Mouse (Mus musculus) gastrocnemius, adult 8-10 months (tissue): Measurements from ENCODE around the gene Trim45. TPM values are rescaled to one million over a fixed set of nuclear protein-coding genes. Genes with fewer than 3 reads are reported as not detected.

Experiments used
- DNase-seq, 2 experiments: peaks; one replicate each; pipeline ENCODE4 v3.0.0; 2022; ENCODE audit warnings: low spot score in 2 of 2
- total RNA-seq, 4 experiments: library from RNA; stranded (reverse); gene quantifications; 2 replicates each; pipeline ENCODE4 v1.2.4; 2022

The Trim45 gene
- total RNA-seq, 4 experiments from 2014 or later = 4.5 to 6.4 (median 5.7) TPM

DNA sequence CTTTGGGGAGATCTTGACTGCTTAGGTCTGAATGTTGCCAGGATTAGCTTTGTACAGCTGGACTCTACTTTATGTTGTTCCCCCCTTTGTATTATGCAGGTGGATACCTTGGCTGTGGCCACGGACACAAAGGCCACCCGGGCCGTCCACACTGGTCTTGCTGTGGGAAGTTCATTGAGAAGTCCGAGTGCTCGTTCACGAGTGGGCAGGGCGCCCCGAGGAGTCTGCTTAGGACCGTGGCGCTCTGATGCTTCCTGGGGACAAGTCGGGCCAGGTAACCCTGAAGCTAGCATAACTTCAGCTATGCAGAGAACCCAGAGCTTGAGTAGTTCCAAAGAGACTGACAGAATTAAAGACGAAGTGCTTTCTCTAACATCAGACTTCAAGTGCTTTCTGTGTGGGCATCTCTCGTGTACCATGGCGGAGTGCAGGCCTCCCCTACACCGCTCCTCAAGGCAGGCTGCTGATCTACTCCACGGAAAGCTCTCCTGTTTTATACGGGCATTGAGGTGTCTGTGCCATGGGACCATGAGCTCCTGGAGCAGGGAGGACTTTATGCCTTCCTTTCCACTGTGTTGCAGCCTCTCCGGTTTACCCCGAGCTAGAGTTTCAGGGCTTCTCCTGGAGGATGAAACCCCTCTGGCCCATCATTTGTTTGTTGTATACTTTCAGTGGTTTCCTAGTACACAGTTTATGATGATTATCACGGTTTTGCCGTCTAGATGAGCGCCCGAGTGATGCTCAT, 9.5 kb downstream of the Trim45 start:
- no peak for DNase-seq

DNA sequence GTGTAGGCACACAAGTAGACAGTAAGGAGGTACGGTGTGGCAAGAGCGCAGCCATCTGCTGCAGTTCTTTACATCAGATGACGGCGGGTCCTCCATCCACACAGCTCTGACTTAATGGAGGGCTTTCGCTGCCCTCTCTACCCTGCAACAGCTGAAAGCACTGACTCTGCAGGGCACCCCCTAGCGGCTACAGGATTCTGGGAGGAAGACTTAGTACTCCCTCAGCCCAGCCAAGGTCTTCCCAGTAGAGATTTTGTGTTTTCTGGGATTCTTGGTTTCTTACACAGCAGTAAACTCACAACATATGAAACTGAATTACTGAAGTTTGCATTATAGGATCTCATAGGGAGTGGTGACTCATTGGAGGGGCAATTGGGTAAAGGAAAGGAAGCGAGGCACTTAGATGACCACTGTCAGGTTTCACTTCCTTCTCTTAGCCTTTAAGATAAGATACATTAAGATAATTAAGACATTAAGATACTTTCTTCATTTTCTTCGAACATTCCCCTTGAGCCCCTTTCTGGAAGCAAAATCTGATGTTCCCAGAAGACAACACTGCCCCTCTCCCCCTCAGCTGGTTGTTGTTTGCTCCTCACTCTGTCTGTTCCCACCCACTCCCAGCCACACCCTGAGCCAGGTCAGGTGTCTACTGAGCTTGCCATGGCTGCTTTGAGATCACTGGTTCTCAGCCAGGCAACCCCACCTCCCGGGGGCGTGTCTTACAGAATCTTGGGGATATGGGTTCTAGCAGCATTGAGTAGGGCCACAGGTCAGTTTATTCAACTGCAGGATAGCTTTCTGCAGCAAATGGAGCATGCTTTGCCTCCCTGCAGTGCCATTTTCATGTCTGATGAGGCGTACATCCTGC, 10.3 kb downstream of the Trim45 start:
- DNase-seq = no peak

DNA sequence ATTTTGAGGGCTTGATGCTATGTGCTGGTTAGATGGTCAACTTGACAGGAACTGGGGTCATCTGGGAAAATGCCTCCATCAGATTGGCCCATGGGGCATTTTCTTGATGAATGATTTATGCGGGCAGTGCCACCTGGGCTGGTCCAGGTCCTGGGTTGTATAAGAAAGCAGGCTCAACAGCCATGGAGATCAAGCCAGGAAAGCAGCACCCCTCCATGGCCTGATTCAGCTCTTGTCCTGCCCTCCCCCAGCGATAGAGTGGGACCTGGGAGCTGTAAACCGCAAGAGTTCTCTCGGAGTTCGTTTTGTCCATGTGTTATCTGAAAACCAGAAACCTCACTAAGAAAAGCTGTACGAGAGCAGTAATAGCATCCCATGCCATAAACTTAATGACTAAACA, 13.5 kb downstream of the Trim45 start:
- no peak for DNase-seq

DNA sequence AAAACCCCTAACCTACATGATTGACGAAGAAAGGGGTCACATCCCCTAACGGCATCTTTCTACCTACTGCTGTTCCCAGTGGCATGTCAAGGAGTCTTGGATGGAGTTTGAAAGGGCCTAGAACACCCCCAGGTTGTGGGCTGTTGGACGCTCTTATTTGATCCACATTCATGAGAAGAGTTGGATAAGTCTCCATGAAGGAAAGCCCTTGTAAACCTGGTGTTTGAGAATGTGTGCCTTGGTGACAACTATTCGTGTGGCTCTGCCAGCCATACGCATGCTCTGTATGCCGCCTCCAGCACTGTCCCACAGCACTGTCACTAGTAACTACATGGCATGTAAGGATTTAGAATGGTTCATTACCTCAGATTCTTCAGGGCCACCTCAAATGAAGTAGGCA, 14.2 kb downstream of the Trim45 start:
- no peak for DNase-seq

DNA sequence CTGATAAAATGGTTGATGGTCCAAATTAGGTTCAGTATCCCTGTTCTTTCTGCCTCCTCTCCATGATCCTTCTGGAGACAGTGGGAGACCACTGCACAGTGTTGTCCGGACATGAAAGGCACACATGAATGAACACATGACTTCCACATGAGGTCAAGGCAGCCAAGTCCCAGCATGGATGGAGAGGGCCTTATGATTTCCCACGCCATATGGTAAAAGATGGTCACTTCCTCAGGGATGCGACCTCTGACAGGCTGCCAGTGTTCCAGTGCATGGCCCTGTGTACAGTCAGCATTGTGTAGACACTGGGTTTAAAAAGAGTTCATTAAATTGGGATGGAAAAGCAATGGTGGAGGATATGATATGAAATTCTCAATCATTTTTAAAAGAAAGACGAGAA, 16.2 kb downstream of the Trim45 start:
- no peak for DNase-seq

DNA sequence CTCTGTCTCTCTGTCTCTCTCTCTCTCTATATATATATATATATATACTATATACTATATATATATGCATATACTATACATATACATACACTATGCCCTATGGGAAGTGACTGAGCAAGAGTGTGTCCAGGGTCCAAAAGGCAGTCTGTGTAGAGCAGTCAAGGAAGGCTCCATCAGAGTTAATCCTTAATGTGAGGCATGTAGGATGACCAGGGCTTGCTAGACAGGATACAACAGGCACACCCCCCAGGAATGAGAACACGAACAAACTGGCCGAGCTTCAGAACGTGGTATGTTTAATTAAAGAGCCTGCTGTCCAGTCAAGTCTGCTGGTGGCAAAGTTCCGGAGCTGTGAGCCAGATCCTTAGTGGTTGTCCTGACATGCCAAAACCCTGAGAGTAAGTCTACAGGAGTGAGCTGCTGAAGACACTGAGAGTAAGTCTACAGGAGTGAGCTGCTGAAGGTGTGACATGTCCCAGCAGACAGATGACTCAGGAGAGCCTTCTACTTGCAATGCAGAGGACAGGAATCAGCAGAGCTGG, 18.6 kb downstream of the Trim45 start:
- no peak for DNase-seq

DNA sequence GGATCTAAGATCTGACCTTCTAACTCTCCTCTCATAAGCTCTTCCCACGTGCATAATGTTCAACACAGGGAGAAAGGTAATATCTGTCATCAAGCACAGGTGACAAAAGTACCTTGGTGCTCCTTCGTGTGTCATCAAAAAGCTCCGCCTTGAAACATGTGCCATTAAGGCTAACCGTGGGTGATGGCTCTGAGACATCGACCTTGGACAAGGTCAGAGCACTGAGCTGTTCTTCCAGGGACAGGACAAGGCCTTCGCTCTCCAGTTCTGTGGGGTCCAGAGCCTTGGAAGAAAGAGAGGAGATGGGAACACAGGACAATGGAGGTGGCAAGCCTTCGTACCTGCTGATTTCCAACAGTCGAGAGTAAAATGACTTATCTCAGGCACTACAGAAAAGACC, 25.3 kb downstream of the Trim45 start:
- DNase-seq = no peak

DNA sequence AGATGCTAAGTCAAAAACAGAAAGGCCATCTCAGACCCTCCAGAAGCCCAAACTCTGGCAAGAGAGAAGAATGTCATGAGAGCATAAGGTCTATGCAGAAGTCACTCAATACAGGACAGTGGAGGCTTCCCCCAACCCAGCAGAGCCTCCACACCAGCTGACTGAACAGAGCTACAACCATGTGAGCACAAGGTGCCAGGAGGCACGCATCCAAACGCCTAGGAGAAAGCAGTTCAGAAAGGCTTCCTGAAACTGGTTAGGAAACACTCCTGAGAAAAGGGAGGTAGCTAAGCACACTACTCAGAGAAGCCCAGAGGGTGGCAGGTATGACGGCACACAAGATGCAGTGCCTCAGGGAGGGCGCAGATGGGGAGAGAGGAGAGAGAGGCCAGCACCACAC, 29.5 kb downstream of the Trim45 start:
- no peak for DNase-seq

DNA sequence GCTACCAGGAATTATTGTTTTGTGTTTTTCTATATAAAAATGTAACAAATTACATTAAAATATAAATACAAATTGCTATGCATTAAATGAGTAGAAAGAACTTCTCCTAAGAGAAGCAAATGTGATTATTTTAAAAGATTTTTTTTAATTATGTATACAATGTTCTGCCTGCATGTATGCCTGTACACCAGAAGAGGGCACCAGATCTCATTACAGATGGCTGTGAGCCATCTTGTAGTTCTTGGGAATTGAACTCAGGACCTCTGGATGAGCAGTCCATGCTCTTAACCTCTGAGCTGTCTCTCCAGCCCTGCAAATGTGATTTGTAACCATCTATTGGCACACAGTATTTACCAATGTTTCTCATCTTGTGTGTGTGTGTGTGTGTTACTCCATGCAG, 32.6 kb downstream of the Trim45 start:
- DNase-seq = no peak

DNA sequence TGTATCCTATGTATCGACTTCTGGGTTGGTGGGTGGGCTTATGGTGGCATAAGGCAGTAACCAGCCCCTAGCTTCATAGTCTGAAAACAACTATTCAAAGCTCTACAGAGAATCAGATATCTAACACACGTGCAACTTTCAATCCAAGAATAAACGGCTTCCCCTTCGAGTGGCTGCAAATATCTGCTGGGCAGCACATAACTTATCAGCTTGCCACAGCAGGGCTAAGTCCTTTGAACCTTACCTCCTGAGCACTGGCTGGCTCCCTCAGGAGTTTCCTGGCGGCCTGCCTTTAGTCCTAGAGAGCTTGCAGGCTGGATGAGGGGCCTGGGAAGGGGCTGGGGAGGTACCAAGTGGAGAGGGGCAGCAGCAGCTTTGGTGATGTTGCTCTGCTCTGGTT, 39.0 kb downstream of the Trim45 start:
- DNase-seq = no peak

DNA sequence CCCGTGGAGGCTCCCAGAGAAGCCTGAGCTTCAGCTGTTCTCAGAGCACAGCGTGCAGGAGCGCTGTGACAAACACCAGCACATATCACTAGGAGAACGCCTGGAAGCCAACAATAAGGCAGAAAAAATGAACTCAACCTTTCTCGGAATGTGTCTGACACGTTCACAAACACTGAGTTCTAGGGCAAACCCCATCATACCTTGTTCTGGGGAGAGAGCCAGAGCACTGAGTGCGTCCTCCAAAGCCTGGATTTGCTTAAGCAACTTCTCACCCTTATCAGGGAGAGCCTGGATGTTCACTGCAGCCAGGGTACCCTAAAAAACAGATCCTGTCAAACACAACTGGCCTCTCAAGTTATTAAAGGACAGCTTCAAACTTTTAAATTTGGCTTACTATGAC, 39.5 kb downstream of the Trim45 start:
- DNase-seq = no peak

DNA sequence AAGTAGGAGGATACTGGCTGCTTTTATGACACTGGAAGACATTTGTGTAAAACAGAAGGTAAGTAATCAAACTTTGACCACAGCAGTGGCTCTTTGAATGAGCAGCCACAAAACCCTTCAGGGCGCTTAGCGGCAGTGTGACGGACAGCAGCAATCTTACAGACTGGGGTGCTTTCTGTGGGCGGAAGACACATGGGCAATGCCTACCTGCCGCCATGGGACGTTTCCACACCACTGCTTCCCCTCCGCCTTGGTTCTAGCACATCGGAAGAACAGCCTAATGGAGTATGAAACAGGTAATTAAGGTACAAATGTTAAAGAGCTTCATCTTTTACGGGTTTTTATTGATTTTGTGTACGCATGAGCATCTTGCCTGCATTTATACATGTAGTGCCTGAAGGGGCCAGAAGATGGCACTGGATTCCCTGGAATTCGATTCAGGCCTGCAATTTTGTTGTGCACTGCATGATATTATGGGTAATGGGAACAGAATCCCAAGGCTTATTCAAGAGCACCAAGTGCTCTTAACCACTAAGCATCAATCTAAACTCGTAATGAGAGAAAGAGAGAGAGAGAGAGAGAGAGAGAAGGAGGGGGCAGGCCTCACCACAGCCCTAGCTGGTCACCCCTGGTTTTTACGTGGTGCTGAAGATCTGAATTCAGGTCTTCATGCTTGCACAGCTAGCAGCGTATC, 42.0 kb downstream of the Trim45 start:
- DNase-seq = no peak

DNA sequence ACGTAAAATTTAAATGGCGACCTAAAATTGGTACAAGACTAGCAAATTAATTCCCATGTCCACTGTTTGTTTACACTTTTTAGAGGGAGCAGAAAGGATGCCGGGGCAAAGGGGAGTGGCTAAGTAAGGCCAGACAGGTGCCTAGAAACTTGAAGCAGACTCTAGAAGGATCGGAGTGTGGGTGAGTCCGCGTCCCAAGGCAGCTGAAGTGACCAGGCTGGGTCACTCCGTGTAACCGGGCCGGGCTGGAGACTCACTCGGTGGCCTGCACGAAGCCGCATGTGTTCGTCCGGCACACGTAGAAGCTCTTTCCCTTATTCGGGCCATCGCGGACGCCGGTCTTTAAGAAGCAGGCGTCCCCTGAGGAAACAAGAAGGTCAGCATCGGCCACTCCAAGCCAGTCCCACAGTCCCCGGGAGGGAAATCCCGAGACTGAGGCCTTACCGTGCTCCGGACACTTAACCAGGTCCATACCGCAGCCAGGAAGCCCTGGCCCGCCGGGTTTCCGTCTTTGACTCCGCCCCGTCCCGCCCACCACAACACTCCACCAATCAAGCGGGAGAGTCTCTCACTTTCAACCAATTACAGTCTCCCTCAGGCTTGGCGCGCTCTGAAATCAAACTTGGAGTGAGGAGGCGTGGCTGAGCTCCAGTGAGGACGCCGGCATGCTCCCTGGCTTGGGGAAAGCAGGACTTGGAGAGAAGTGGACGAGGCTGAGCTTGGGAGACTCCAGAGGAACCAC, 47.3 kb downstream of the Trim45 start, which contains the start of gene Ttf2:
TSS of gene Ttf2 (minus strand) at position 488 of the 742 bp plus-strand sequence.
- peak; percentile 88 for DNase-seq

DNA sequence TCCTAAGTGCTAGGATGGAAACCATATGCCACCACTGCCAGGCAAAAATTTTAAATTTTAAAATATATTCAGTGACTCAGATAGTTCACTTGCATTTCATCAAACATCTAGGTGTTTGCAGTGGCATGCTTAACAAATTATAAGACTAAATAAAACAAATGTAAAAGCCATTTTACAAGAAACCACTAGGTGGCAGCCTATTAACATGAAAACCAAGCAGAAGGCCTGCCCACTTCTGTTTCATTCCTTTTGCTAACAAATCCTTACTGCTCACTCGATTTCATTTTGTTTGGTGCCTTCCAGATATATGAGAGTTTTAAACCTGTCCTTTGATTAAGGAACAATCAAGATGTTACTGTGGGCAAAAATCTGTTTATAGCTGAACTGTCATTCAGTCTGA, 51.9 kb downstream of the Trim45 start:
- DNase-seq = no peak

DNA sequence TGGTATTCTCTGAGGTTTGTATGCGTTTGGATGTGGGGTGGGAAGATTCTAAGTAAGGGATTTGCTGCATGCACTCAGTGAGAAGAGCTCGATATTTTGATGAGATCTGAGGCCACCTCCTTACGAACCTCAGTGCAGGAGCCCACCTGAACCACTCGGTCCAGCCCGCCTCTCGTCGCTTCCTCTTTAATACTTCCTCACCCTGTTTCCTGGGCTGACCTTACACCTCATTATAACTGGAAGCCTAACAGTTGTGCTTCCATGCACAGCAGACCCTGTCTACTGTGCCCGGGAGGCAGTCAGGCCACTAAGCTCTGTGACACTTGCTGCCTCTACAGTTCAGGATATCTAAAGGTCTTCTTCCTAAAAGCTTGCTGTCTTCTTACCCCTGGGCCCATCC, 57.3 kb downstream of the Trim45 start:
- no peak for DNase-seq

Other genes starting within 250 kb of the Trim45 start
- gene Man1a2, start 236.7 kb upstream of the Trim45 start, total RNA-seq = 10 to 100 TPM; 27.3 to 30.0 (median 29.3) TPM
- under 1 TPM in 2 of 4 experiments, not detected in 2; 0.13 to 0.17 TPM for gene Vtcn1, start 96.7 kb upstream of the Trim45 start, total RNA-seq
- gene Ttf2, start 47.5 kb downstream of the Trim45 start, total RNA-seq = 1 to 10 TPM; 2.9 to 4.4 (median 3.3) TPM
- gene Cd101, start 107.4 kb downstream of the Trim45 start, total RNA-seq = under 1 TPM in 1 of 4 experiments, not detected in 3; 0.24 TPM
- gene Ptgfrn, start 188.1 kb downstream of the Trim45 start, total RNA-seq = 1 to 10 TPM; 4.5 to 6.3 (median 5.4) TPM